Mouse (Mus musculus): Measurements from ENCODE around the gene Marcks. TPM values are rescaled to one million over a fixed set of nuclear protein-coding genes. Genes with fewer than 3 reads are reported as not detected.

Gene Marcks
- polyA plus RNA-seq, 1 experiment from 2014 or later: 173 TPM

DNA sequence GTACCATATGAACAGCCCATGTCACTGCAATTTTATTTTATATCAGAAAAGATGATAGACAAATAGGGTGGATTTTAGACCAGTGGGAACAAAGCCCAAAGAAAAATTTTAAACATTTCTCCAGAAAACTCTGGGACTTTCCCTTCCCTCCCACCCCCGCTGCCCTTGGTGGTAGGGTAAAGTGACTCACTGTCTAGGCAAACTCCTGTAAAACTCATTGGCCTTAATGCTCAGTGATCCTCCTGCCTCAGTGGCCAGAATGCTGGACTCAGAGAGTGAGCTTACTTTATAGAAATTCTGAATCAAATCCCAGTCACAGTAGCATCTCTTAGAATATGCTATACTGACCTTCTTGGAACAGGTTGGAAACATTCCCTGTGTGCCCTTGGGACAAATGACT lies 6.7 kb upstream of the Marcks start:
- WGBS: 89% methylated on average over 1 of the region's 1 CpGs
- Histone ChIP-seq H3K36me3 (no peaks in the 10 kb centered on the region), H3K4me1 (replicated peaks) (peaks cover 10% of the 10 kb centered on the region), H3K27me3 (ENCODE audit: insufficient read depth, poor library complexity, severe bottlenecking) (no peaks in the 10 kb centered on the region), H3K9me3 (0 out of 2 replicates have a peak, but pooled peaks cover 3% of the 10 kb centered on the region), H3K4me3 (no peak overlapping the region), H3K27ac (no peak overlapping the region)
- DNase-seq (ENCODE audit: low spot score): no peak

DNA sequence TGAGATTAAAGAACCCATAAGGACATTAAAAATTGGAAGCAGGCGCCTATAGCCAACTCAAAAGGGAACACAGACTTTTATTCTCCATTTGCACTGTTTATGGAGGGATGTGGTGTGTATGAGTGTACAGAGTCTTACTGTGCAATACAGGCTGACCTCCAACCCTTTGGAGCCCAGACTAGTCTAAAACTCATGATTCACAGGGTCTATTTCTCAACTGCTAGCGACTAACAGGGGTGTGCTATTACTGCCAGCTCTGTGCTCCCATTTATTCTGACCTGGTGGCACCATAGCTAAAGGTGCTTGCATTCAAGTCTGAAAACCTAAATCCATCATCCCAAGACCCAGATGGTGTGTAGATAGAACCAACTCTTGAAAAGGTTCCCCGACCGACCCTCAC lies 2.9 kb upstream of the Marcks start:
- Histone ChIP-seq H3K36me3 (peaks cover 3% of the 10 kb centered on the region), H3K4me3 (peak overlapping the region; percentile 92), H3K27ac (peak overlapping the region; percentile 99), H3K9me3 (no peaks in the 10 kb centered on the region), H3K4me1 (replicated peaks) (peaks cover 10% of the 10 kb centered on the region), H3K27me3 (ENCODE audit: insufficient read depth, poor library complexity, severe bottlenecking) (no peaks in the 10 kb centered on the region)
- 70% methylated on average over 4 of the region's 4 CpGs for WGBS
- no peak for DNase-seq (ENCODE audit: low spot score)

GRCm38 (mm10) chr10:37140736-37141451 lies 2.2 kb upstream of the Marcks start:
- Histone ChIP-seq H3K27ac (peak overlapping the region; percentile 99), H3K27me3 (ENCODE audit: insufficient read depth, poor library complexity, severe bottlenecking) (no peaks in the 10 kb centered on the region), H3K4me3 (peak overlapping the region; percentile 92), H3K36me3 (peaks cover 10% of the 10 kb centered on the region), H3K4me1 (replicated peaks) (peaks cover 10% of the 10 kb centered on the region), H3K9me3 (no peaks in the 10 kb centered on the region)
- peak; percentile 100 for DNase-seq (ENCODE audit: low spot score)
- under 1% methylated on average over 46 of the region's 47 CpGs for WGBS

DNA sequence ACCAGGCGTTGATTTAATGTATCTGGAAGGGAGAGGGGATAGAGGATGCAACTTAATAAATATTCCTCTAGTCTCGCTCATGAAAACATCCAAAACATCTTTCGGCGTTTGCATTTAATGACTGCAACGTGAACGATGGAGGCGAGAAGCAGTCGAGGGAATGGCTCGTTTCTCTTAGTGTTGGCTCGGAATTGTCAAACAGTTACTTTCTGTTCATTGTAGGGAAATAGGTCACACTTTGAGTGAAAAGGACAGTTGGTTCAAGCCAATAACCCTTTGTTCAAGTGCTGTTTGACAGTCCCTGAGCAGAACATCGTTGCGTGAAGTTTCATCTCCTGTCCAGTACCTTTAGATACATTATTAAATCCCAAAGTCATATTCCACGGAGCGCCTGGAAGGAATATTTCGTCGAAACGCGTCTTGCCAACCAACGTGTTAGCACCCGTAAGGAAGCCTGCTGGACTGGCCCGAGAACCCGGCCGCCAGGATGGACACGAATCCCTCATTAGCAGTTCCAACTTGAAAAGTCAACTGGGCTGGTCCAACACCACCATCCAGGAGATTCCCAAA lies 1.5 kb upstream of the Marcks start:
- no peak for DNase-seq (ENCODE audit: low spot score)
- Histone ChIP-seq H3K36me3 (peaks cover 17% of the 10 kb centered on the region), H3K4me3 (peak overlapping the region; percentile 92), H3K27me3 (ENCODE audit: insufficient read depth, poor library complexity, severe bottlenecking) (no peaks in the 10 kb centered on the region), H3K27ac (peak overlapping the region; percentile 99), H3K9me3 (no peaks in the 10 kb centered on the region), H3K4me1 (replicated peaks) (peaks cover 10% of the 10 kb centered on the region)
- under 1% methylated on average over 24 of the region's 24 CpGs for WGBS

DNA sequence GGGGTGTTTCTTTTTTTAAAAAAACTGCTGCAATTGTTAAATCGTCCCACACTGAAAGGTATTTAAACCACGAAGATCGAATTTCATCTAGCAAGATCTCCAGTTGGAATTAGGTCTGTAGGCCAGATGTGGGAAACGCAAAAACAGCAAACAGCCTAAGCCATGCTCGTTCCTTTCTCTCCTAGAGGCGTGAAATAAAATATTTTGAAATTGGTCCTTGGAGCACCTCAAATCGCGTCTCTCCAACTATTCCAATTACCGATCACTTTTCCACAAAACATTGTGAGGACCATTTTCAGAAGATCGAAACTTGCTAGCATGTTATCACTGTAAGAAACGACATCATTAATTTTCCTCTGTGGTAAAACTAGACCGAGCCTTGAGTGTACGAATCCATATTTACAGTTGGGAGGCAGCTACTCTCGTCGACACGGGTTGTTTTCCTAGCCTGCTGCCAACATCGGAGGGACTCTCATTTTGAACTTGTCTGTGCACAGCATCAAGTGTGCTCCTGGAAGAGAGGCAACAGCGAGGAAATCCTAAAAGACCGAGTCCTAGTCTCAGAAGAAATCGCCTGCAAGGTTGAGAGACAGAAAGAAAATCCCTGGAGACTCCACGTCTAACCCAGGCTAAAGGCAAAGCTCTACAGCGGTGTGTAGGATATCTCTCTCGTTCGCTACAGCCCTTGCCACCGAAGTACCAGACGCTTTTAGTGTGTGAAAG lies 884 bp upstream of the Marcks start:
- Histone ChIP-seq H3K27me3 (ENCODE audit: insufficient read depth, poor library complexity, severe bottlenecking) (no peaks in the 10 kb centered on the region), H3K9me3 (no peaks in the 10 kb centered on the region), H3K27ac (peak overlapping the region; percentile 99), H3K36me3 (peaks cover 23% of the 10 kb centered on the region), H3K4me1 (replicated peaks) (peaks cover 15% of the 10 kb centered on the region), H3K4me3 (peak overlapping the region; percentile 92)
- WGBS: under 1% methylated on average over 26 of the region's 26 CpGs
- DNase-seq (ENCODE audit: low spot score): peak; percentile 56

- Histone ChIP-seq H3K27me3 (ENCODE audit: insufficient read depth, poor library complexity, severe bottlenecking) (no peaks in the 10 kb centered on the region), H3K4me1 (replicated peaks) (peaks cover 16% of the 10 kb centered on the region), H3K27ac (peak overlapping the region; percentile 99), H3K36me3 (peaks cover 36% of the 10 kb centered on the region), H3K9me3 (no peaks in the 10 kb centered on the region), H3K4me3 (peak overlapping the region; percentile 92)
- under 1% methylated on average over 26 of the region's 26 CpGs for WGBS
- DNase-seq (ENCODE audit: low spot score): peak; percentile 68
Measured at GRCm38 (mm10) chr10:37138311-37138731, 399 bp downstream of the Marcks start.

DNA sequence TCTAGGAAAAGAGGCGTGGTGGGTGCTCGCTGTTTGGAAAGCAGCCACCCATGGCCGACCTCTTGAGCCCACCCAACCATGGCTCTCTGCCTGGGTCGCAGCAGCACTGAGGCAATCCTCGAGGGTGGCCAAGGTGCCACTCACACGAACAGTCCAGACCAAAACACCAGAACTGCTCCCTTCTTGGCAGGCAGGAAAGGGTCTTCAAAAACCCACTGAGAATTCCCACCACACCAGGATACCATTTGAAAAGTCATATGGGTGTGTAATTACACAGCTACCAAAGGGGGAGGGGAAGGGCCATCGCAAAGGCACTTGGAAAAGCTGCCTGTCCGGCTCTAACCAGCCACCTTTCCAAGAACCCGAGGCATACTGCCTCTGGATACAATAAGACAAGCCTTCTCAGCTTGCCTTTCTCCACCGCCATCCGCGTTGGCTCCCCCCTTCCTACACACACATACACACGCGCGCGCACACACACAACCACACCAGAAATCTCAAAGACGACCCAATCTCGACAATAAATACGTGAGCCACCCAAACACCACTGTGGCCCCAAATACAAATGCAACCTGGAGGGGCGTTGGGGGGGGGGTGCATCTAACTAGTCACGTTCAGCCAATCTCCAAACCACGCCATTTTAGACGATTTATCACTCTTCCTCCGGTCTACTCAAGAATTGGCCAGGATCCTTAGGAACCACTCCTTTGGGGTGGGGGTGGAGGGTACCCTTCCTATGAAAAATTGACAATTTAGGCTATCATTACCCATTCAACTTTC lies 999 bp downstream of the Marcks start:
- H3K4me3 ChIP-seq: peak overlapping the region; percentile 92
- DNase-seq (ENCODE audit: low spot score): peak; percentile 70
- under 1% methylated on average over 24 of the region's 24 CpGs for WGBS
- H3K9me3 ChIP-seq: no peaks in the 10 kb centered on the region
- H3K27ac ChIP-seq: peak overlapping the region; percentile 99
- no peaks in the 10 kb centered on the region for H3K27me3 ChIP-seq (ENCODE audit: insufficient read depth, poor library complexity, severe bottlenecking)
- peaks cover 42% of the 10 kb centered on the region for H3K36me3 ChIP-seq
- peaks cover 16% of the 10 kb centered on the region for H3K4me1 ChIP-seq (replicated peaks)

- Histone ChIP-seq H3K36me3 (peaks cover 48% of the 10 kb centered on the region), H3K9me3 (no peaks in the 10 kb centered on the region), H3K27me3 (ENCODE audit: insufficient read depth, poor library complexity, severe bottlenecking) (no peaks in the 10 kb centered on the region), H3K4me3 (peak overlapping the region; percentile 92), H3K4me1 (replicated peaks) (peaks cover 14% of the 10 kb centered on the region), H3K27ac (peak overlapping the region; percentile 99)
- peak; percentile 87 for DNase-seq (ENCODE audit: low spot score)
- 0% methylated on average over 49 of the region's 49 CpGs for WGBS
Measured at GRCm38 (mm10) chr10:37136981-37137518, 1.7 kb downstream of the Marcks start.

DNA sequence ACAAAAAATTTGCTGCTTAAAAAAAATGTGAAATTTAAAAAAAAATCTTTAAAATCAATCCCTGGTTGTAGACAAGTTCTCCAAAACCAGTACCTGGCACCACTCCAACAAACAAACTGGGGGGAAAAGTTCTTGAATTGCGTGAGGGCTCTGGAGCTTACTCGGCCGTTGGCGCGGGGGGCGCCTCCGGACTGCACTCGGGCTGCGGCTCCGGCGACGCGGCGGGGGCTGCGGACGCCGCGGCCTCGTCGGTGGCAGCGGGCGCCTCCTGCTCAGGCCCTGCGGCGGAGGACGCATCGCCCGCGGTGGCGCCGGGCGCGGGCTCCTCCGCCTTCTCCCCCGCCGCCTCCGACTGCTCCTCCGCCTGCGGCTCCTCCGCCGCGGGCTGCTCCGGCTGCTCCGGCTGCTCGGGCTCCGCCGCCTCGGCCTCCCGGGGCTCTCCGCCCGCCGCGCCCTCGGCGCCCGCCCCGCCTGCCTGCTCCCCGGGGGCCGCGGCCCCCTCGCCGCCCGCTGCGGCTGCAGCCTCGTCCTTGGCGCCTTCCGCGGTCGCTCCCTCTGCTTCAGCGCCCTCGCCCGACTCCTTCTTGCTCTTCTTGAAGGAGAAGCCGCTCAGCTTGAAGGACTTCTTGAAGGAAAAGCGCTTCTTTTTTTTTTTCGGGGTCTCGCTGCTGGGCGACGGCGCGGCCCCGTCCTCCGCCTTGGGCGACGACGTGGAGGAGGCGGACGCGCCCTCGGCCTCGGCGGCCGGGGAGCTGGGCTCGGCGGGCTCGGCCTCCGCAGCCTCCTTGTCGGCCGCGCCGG lies 2.6 kb downstream of the Marcks start:
- under 1% methylated on average over 84 of the region's 99 CpGs for WGBS
- Histone ChIP-seq H3K9me3 (no peaks in the 10 kb centered on the region), H3K27ac (peak overlapping the region; percentile 99), H3K4me1 (replicated peaks) (peaks cover 6% of the 10 kb centered on the region; the same call in 1 of the 2 replicates), H3K4me3 (peak overlapping the region; percentile 92), H3K27me3 (ENCODE audit: insufficient read depth, poor library complexity, severe bottlenecking) (no peaks in the 10 kb centered on the region), H3K36me3 (peaks cover 54% of the 10 kb centered on the region)
- DNase-seq (ENCODE audit: low spot score): peak; percentile 46

DNA sequence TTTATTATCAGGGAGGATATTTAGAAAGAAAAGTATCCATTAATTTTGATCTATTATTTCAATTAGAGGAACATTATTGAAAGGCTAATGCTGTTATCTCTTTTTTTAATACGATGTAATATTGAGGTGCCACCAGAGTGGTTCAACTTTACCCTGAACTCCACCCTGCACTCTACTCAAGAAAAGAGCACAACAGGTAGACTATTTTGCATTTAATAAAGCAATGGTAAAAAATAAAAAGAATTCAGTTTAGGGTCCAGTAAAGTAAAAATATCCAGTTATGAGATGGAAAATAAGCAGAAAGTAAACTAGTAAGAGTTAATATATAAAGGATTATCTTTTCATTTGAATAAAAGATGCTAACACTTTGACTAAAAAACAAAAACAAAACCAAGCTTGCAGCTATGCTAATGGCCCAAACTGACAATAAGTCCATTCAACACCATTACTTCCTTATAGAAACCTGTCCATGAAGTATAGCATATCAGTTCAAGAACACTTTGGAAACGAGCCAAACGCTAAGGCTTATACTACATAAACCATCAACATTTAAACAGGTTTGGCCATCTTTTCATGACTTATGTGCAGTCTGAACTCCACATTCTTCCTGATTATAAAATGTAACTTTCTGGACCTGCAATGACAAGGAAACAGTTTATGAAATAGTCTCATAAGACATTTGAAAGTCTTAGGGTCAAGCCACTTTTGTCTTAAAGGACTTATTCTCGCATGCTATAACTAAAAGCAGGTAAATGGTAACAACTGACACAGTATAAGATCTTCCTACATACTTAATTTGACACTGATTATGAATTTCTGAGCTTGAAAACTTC lies 4.6 kb downstream of the Marcks start:
- peaks cover 54% of the 10 kb centered on the region for H3K36me3 ChIP-seq

GRCm38 (mm10) chr10:37132671-37133070 lies 6.0 kb downstream of the Marcks start:
- Histone ChIP-seq H3K9me3 (no peaks in the 10 kb centered on the region), H3K27ac (no peak overlapping the region), H3K27me3 (ENCODE audit: insufficient read depth, poor library complexity, severe bottlenecking) (no peaks in the 10 kb centered on the region), H3K4me3 (no peak overlapping the region), H3K4me1 (replicated peaks) (peaks cover 6% of the 10 kb centered on the region; the same call in 1 of the 2 replicates), H3K36me3 (peaks cover 54% of the 10 kb centered on the region)
- WGBS: 93% methylated on average over 4 of the region's 4 CpGs
- DNase-seq (ENCODE audit: low spot score): peak; percentile 11

More for the DNA sequence above, 4.6 kb downstream of the Marcks start:
- Histone ChIP-seq H3K4me1 (replicated peaks) (peaks cover 6% of the 10 kb centered on the region; the same call in 1 of the 2 replicates), H3K27me3 (ENCODE audit: insufficient read depth, poor library complexity, severe bottlenecking) (no peaks in the 10 kb centered on the region), H3K27ac (no peak overlapping the region), H3K9me3 (no peaks in the 10 kb centered on the region), H3K4me3 (peak overlapping the region; percentile 92)
- 93% methylated on average over 4 of the region's 4 CpGs for WGBS
- no peak for DNase-seq (ENCODE audit: low spot score)

All from hindbrain, embryonic 10.5 days (tissue).